Mouse (Mus musculus) right cerebral cortex, adult 2 months (tissue): ENCODE measurements at regions not wholly inside any gene's neighbourhood (a gene's known extent, or its start where the extent isn't known, plus 50 kb on each side); places are given as distances from the start of the nearest gene placed in this dataset.

Experiments
- DNase-seq, 2 experiments: peaks; one replicate each; pipeline ENCODE4 v3.0.0; 2021 to 2022; ENCODE audit warnings: low spot score in 2 of 2

GRCm38 (mm10) chr12:107658241-107658640 is 169.8 kb downstream of the 3110018I06Rik start:
- DNase-seq: no peak

- no peak for DNase-seq
Measured at GRCm38 (mm10) chr12:107658821-107659220, 170.4 kb downstream of the 3110018I06Rik start.

GRCm38 (mm10) chr12:107662624-107663023 is 174.2 kb downstream of the 3110018I06Rik start:
- no peak for DNase-seq

GRCm38 (mm10) chr12:107667836-107668235 is 179.4 kb downstream of the 3110018I06Rik start:
- DNase-seq: no peak

- no peak for DNase-seq
Measured at GRCm38 (mm10) chr12:107669046-107669445, 180.6 kb downstream of the 3110018I06Rik start.

- DNase-seq: no peak
Measured at GRCm38 (mm10) chr12:107669450-107669849, 181.0 kb downstream of the 3110018I06Rik start.

- no peak for DNase-seq
Measured at GRCm38 (mm10) chr12:107669910-107670309, 181.5 kb downstream of the 3110018I06Rik start.

GRCm38 (mm10) chr12:107677076-107677475 is 188.6 kb downstream of the 3110018I06Rik start:
- DNase-seq: no peak

GRCm38 (mm10) chr12:107687447-107687846 is 199.0 kb downstream of the 3110018I06Rik start:
- DNase-seq: no peak

- peak in 1 of 2 experiments; percentile 16 for DNase-seq
Measured at GRCm38 (mm10) chr12:107689418-107689817, 201.0 kb downstream of the 3110018I06Rik start.

GRCm38 (mm10) chr12:107690061-107690460 is 201.6 kb downstream of the 3110018I06Rik start:
- DNase-seq: no peak

GRCm38 (mm10) chr12:107693693-107694092 is 205.3 kb downstream of the 3110018I06Rik start:
- no peak for DNase-seq

- DNase-seq: no peak
Measured at GRCm38 (mm10) chr12:107695014-107695413, 206.6 kb downstream of the 3110018I06Rik start.

GRCm38 (mm10) chr12:107695438-107696267 is 207.2 kb downstream of the 3110018I06Rik start:
- DNase-seq: no peak

- no peak for DNase-seq
Measured at GRCm38 (mm10) chr12:107700317-107700716, 211.9 kb downstream of the 3110018I06Rik start.

- DNase-seq: no peak
Measured at GRCm38 (mm10) chr12:107700868-107701597, 212.6 kb downstream of the 3110018I06Rik start.

- no peak for DNase-seq
Measured at GRCm38 (mm10) chr12:107708812-107709211, 220.4 kb downstream of the 3110018I06Rik start.

- no peak for DNase-seq
Measured at GRCm38 (mm10) chr12:107711017-107711416, 222.6 kb downstream of the 3110018I06Rik start.

GRCm38 (mm10) chr12:107711675-107712074 is 223.2 kb downstream of the 3110018I06Rik start:
- no peak for DNase-seq

GRCm38 (mm10) chr12:107713191-107713590 is 224.8 kb downstream of the 3110018I06Rik start:
- no peak for DNase-seq

- no peak for DNase-seq
Measured at GRCm38 (mm10) chr12:107714846-107715245, 226.4 kb downstream of the 3110018I06Rik start.

- DNase-seq: no peak
Measured at GRCm38 (mm10) chr12:107715871-107716270, 227.4 kb downstream of the 3110018I06Rik start.

GRCm38 (mm10) chr12:107720941-107721340 is 232.5 kb downstream of the 3110018I06Rik start:
- no peak for DNase-seq
